Mouse (Mus musculus): Measurements from ENCODE around the gene Ank2. TPM values are rescaled to one million over a fixed set of nuclear protein-coding genes. Genes with fewer than 3 reads are reported as not detected.

Gene Ank2
- total RNA-seq, 2 experiments from 2014 or later, result 108 to 109 TPM

DNA sequence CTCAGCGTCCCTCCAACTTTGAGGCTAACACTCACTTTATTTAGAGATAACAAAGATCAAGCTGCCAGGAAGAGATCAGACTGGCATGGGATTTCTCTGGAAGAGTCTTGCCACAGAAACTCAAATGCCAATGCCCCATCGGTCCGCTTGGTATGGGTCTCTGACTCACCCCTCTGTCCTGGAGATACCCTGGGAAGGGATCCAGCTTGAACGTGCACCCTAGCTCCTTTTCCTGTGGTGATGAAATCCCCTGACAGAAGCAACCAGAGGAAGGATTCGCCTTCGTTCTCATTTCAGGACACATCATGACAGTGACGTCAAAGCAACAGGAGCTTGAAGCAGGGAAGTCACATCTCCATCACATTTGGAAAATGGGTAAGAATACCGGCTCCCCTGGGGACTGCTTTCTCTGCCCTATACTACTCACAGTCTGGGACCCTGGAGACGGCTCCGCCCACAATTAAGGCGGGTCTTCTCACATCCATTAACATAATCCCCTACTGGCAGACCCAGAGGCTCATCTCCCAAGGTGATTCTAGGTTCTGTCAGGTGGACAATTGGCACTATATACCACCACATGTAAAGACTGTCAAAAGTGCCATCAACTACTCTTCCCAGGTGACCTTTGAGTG is 296.6 kb downstream of the Ank2 start:
- intact Hi-C loops (cut with DNase I), result no loop called here
- DNase-seq, result no peak

DNA sequence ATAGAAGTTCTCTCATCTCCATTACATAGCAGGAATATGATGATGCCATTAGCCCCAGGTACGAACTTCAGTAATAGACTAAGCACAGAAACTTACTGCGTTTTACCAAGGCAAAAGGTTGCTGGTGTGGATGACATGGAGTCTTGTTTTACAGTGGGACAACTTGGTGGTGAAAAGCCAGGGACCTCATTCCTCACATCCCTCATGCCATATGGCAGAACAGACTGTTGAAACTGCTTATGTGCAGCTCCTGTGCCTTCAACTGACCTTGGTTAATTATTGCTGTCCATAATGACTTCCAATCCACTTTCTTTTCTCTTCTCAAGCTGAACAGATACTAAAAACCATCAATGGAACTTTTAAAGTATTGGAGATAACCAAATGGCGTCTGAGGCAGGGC is 298.4 kb downstream of the Ank2 start:
- DNase-seq, result no peak
- intact Hi-C loops (cut with DNase I), result no loop called here

DNA sequence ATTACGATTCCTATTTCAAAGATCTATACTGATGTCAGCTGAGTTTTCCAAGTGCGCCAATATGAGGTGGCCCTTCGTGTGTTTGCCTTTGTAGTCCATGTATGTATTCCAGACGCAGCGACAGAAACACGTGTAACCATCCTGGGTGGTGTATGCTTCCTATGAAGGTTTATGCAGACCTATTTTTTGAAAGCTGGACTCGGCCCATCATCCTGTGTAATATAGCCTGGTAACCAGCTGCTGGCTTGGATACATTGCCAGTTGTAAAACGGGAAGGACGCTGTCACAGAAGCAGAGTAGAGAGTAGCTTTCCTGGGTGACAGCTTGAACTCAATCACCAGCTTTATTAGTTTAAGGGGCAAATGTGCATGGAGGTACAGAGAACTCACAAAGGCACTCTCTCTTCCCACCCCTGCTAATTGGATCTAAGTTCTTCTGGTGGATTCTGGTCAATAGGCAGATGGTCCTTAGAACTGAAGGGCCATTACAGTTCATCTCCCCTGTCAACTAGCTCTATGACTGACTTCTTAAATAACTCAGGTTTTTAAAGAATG is 300.0 kb downstream of the Ank2 start:
- DNase-seq, result no peak
- intact Hi-C loops (cut with DNase I), result no loop called here

DNA sequence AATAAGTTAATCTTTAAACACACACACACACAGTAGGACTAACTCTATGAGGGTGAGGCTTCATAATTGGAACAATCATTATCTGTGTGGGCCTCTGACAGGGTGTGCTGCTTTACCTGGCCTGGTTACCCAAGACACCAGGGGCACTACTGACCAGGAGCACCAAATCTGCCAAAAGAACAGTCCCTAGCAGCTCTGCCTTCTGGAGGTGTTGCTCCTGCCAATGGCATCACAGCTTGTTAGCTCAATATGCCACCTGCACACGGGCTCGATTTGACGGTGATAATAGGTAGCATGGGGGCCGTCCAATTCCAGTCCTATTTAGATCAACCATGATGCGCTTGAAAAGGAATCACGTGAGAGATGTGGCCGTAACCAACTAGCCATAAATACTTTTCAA is 300.5 kb downstream of the Ank2 start:
- intact Hi-C loops (cut with DNase I), result no loop called here
- no peak for DNase-seq

DNA sequence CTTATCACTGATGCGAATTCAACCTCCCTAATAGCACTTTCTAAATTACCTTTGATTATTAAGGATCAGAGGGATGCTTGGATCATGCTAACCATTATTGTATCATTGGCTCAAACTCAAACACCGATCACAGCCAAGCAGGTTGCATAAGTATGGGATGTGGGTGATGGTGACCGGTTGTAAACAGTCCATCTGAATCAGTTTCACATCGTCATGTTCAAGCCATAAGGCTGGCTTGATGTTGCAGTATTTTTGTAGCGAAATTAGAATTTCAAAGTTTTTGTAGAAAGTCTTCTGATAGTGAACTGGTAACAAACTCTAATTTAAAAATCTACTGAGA is 310.4 kb downstream of the Ank2 start:
- intact Hi-C loops (cut with DNase I), result loop anchor here (10.0 kb wide), 1 partner anchor 126 kb away; no protein-coding TSS in a partner anchor
- DNase-seq, result no peak

DNA sequence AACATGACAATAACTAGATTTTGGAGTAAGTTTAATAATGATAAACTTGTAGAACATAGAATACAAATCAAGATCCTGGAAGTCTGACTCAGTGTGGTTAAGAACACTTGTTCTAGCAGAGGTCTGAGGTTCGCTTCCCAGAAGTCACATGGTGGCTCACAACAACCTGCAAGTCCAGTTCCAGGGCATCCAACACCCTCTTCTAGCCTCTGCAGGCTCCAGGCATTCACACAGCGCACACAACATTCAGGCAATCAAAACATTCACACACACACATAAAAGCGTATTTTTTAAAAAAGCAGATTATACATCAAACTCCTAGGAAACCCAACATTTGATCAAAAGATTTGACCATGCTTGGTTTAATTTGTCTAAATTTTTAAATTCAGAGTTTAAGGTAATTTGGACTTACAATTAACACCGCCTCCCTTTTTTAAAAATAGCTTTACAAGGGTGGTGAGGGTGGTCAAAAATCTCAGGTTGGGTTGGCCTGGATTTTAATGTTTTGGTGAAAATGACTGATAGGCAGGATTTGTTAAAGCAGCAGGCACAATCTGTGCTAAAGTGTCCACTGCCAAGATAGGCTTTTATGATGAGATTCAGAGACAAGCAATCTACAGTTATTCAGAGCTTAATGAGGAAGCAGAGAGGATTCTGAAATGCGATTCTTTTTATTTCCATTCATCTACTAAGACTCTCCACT is 310.9 kb downstream of the Ank2 start:
- intact Hi-C loops (cut with DNase I), result loop anchor here (10.0 kb wide), 1 partner anchor 127 kb away; no protein-coding TSS in a partner anchor

DNA sequence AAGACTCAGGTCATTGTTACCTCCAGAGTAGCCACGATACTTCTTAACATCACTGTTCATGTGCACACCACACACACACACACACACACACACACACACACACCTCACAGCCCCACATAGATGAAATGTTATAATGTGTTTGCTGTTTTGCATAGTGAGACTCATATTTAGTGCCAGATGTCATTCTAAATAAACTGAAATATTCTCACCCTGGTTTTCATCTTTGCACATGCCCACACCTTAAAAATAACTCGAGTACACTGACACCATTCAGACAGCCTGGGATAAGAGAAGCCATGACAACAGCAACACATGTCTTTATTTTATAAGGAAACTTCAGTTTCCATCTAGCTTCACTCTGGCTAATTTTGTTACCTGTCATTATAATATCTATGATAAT is 312.1 kb downstream of the Ank2 start:
- intact Hi-C loops (cut with DNase I), result loop anchor here (10.0 kb wide), 1 partner anchor 128 kb away; no protein-coding TSS in a partner anchor

More for the DNA sequence above, 310.9 kb downstream of the Ank2 start:
- DNase-seq, result no peak

DNA sequence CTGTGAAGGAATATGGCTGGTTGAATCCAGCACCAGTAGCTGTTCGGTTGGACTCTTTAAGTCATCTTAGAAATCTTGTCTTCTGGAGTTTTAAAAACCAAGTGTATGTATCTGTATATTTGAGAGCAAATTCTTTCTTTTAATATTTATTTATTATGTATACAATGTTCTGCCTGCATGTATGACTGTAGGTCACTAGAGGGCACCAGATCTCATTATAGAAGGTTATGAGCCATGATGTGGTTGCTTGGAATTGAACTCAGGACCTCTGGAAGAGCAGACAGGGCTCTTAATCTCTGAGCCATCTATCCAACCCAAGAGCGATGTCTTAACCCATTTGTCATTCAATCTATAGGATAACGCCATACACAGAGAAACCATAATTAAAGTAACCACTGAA is 312.9 kb downstream of the Ank2 start:
- intact Hi-C loops (cut with DNase I), result loop anchor here (10.0 kb wide), 1 partner anchor 129 kb away; no protein-coding TSS in a partner anchor
- DNase-seq, result no peak

More for the DNA sequence above, 312.1 kb downstream of the Ank2 start:
- no peak for DNase-seq

DNA sequence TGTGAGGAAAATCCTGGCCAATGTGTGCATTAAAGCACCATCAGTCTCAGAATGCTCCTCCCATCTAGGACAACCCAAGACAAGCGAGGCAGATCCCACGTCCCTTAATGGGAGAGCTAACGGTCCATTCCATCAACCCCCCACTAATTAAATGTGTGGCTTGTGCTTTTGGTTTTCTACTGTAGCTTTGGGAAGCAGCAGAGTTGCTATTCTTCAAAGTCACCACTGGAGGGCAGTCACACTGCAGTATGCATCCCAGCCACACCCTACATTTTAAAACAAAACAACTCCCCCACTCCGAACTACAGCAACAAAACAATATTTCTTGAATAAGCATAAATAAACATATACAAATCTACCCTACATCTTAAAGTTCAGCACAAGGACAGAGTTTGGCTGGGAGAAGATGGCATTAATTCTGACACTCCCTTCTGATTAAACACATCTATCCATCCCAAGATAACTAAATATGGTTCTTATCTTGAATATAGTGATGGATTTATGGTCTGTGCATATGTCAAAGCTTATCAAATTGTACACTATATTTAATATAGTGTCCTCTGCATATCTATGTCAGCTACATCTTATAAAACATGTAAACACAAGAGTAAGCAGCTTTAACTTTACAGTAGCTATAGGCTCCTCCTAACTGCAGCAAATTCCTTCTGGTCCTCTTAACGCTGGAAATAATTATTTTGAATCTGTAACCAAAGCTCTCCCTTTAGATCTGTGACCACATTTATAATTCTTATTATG is 315.0 kb downstream of the Ank2 start:
- DNase-seq, result no peak

DNA sequence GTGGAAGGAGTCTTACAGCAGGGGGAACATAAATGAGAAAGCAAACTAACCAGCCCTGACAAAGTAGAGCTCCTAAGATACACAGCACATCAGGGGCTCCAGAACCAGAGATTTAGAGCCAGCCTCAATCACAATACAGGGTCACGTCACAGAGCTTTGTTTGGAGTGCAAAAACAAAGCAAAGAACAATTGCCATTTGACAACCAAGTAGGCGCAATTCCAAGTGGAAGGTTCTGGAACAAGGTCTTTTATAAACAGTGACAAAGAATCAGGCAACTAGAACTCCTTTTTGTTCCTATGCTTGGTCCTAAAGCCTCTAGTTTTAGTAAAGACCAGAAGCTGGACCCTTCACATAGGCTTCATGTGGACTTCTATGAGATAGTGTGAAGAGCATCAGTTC is 326.5 kb downstream of the Ank2 start:
- intact Hi-C loops (cut with DNase I), result loop anchor here (5.0 kb wide), 1 partner anchor 170 kb away; no protein-coding TSS in a partner anchor
- no peak for DNase-seq

More for the DNA sequence above, 315.0 kb downstream of the Ank2 start:
- intact Hi-C loops (cut with DNase I), result loop anchor here (5.0 to 10.0 kb wide), 2 partner anchors 48 to 131 kb away; no protein-coding TSS in a partner anchor

DNA sequence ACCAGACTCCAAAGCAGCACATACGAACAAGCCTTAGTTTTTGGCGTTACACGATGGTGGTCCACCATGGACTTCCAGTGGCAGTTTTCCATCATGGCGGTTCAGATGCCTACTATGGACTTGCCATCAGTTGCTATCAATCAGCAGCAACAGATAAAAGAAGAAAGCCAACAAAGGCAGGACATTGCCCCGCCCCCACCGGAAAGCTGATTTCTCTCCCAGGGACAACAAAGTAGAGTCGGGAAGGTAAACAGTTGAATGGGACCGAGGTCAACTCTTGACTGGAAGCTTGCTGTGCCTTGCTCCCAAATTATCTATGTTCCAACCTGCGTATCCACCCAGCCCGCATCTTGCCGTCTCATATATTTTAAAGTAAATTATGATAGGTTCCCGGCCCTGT is 328.9 kb downstream of the Ank2 start:
- intact Hi-C loops (cut with DNase I), result loop anchor here (5.0 kb wide), 1 partner anchor 168 kb away; no protein-coding TSS in a partner anchor
- DNase-seq, result no peak

DNA sequence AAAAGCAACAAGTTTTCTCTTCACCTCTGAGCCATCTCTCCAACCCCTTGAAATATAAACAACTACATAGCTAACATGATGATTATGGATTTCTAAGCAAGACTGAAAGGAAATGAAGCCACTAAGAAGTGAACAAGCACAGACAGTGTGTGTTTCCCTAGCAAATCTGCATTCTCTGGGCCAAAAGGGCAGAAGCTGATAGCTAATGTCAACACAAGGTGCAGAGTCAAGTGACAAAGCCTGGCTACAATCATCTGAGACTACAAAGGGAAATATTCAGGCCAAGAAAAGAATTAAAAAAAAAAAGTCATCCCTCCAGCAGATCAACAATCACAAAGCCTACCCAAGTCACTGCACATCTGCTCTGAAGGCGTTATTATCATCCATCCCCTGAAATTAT is 330.0 kb downstream of the Ank2 start:
- no peak for DNase-seq
- intact Hi-C loops (cut with DNase I), result no loop called here

DNA sequence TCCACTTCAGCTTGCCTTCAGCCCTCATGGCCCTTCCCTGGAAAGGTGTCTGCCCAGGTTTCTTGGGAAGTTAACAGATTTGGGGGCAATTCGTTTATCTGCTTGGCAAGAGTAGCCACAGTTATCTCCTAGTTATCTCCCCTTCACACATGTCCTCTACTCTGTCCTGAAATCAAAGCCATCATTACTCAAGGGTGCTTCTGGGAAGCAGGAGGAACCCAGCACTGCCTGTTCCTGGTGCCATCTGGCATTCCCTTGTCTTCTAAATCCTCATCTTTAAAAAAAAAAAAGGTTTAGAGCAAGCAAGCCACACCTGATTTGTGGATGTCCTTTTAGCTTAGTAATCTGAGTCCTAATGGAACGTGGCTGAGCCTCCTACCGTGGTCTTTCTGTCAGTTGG is 335.4 kb downstream of the Ank2 start:
- intact Hi-C loops (cut with DNase I), result no loop called here
- DNase-seq, result no peak

DNA sequence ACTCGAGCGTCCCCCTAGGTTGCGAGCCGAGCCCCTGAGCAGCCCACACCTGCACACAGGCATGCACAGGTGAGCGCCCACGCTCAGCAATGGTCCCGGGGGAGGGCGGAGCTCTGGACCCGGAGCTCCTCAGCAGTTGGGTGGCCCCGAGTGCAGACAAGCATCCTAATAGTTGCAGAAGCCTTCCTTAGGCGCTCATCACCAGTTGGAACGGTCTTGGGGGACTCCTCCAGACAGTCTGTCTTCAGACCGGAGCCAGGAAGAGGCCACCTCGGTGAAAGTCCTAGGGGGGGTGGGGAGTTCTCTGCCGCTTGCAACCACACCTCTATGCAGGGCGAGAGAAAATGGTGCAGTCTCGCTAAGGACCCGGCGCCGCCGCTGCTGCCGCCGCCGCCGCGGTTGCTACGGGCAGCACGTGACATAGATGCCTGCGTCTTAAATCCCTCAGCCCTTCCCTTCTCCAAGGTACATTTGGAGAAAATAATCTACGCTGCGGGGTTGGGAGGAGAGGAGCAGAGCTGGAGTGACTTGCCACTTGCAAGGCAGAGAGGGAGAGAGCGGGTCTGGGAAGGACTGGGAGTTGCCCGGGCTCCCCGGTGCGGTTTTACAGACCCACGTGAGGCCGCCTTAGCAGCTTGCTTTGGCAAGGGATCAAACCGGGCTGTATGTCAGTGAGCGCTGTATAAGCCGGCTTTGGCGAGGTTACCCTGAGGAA is 337.0 kb downstream of the Ank2 start:
- peak; percentile 19 to 23 for DNase-seq
- intact Hi-C loops (cut with DNase I), result no loop called here

DNA sequence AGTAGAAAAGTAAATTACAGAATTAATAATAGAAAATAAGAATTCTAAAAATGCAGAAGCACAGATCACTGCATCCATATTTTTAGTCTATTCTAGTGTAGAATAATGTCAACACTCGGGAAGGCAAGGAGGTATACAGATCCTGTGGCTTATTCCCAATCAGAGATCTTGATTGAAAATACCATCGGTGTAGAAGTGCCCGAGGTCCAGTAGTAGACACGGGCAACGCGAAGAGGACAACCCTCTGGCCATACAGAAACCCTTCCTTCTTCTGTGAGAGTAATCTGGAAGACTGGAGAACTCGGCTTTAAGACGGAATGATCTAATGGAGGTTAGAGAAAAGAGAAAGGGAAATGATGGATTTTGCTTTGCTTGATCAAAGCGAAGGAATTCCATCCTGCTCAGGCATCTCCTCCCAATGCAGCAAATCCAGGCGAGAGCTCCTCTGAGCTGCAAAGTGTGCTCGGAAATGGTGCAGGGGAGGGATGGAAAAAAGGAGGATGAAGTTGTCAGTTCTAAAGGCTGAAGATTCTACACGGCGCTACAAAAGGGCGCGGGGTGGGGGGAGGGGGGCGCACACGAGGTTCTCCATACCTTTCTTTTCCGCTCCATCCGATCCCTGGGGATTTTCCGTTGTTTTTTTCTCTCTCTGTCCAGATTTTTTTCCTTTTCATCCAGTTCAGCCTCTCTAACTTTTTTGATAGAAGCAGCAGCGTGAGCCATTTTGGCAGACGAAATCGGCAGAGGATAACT is 337.9 kb downstream of the Ank2 start:
- intact Hi-C loops (cut with DNase I), result no loop called here
- DNase-seq, result no peak

DNA sequence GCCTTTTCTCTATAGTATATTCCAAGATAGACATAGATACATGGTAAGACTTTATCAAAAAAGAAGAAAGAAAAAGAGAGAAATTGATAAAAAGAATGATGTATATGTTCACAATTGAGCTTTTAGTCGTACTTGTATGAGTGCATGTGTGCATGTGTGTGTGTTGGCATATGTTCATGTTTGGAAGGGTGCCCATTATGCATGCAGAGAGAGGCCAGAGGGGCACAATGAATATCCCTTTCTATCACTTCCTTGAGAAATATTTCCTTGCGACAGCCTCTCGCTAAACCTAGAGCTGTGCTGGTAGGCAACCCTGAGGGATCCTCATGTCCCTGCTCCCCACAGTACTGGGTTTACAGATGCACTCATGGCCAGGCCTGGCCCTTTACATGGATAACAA is 341.4 kb downstream of the Ank2 start:
- DNase-seq, result no peak
- intact Hi-C loops (cut with DNase I), result no loop called here

DNA sequence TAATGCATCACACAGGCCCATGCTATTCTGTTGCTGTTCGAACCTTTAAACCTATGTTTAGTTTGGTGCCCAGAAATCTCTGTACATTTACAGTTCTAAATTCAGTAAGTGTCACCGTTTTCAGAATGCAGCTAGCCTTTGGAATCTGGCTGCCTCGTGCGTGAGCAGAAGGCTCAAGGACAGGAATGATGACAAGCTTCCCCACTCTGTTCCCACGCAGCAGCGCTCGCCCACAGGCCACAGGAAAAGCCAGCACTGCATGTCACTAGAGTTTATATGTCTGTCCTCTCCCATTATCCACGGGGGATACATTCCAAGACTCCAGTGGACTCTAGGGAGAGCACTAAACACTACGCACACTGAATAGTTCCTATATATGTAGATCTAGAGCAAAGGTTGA is 343.1 kb downstream of the Ank2 start:
- intact Hi-C loops (cut with DNase I), result no loop called here
- DNase-seq, result no peak

DNA sequence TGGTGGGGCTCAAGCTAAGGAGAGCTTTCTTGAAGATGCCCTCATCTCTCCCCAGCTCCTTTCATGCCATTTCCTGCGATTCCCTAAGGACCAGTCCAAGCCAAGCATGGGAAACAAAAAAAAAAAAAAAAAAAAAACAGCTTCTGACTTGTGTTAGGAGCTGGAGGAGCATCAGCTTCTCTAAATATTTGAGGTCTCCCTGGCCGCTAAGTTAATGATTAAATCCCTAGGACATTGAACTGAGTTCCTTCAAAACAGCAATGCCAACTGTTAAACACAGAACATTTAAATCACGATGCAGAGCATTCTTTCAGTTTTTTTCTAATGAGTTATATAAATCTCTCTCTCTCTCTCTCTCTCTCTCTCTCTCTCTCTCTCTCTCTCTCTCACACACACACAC is 345.3 kb downstream of the Ank2 start:
- intact Hi-C loops (cut with DNase I), result no loop called here
- DNase-seq, result no peak

DNA sequence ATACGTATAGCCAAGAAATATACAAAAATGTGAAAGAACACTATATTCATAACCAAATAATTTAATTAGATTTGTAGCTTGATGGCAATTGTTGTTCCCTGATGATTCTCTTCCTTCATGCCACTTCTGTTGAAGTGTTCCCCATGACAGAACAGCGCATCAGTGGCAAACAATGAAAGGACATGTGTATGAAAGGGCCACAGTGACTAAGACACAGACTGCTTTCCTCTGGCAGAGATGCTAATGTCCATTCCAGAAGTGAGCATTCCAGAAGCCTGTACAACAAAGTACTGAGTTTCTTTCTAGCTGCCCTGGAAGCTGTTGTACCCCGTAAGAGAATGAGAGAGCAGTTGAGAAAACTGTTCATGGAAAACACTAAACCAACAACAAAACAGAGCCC is 345.7 kb downstream of the Ank2 start:
- DNase-seq, result no peak
- intact Hi-C loops (cut with DNase I), result no loop called here

DNA sequence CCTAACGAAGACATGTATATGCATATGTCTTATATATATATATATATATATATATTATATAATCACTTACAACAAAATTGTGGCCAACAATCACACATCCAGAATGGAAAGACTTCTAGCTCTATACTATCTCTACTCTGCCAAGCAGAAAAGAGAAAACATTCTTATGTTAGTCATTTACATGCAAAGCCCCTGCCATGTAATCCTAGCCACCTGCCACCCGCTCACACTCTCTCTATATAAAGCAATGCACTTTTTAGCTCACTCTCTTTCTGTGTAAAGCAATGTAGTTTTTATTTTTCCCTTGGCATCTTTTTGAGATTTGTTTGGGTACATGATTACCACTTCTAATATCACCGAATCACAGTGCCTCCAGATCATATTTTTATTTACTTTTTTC is 350.5 kb downstream of the Ank2 start:
- no peak for DNase-seq
- intact Hi-C loops (cut with DNase I), result no loop called here

Data from gastrocnemius, postnatal 36 days (tissue).